Mouse (Mus musculus) neural tube, embryonic 15.5 days (tissue): Measurements from ENCODE around the gene Gch1. TPM values are rescaled to one million over a fixed set of nuclear protein-coding genes. Genes with fewer than 3 reads are reported as not detected.

Experiments
- ATAC-seq: fragments of 200-750 bp; cut with Nextera tagmentation; 2 replicates; pipeline ENCODE4 v1.8.0; 2017; ENCODE audit warnings: mild to moderate bottlenecking, moderate TSS enrichment, moderate library complexity; ENCODE audit not compliant: low FRiP score
- H3K27ac ChIP-seq: fragments of 300-500 bp; sonication (generic); replicated peaks from 2 replicates; pipeline ENCODE4 v1.5.1; 2015; ENCODE audit warnings: mild to moderate bottlenecking, inconsistent platforms
- H3K27me3 ChIP-seq: fragments of 300-500 bp; sonication (generic); replicated peaks from 2 replicates; pipeline ENCODE4 v1.6.1; 2015; ENCODE audit warnings: inconsistent platforms
- H3K36me3 ChIP-seq: fragments of 300-500 bp; sonication (generic); 2 replicates; pipeline ENCODE4 v1.6.1; 2015; ENCODE audit warnings: inconsistent platforms
- H3K4me1 ChIP-seq: fragments of 300-500 bp; sonication (generic); 2 replicates; pipeline ENCODE4 v1.6.1; 2015; ENCODE audit warnings: inconsistent platforms
- H3K4me2 ChIP-seq: fragments of 300-500 bp; sonication (generic); 2 replicates; pipeline ENCODE4 v1.6.1; 2015; ENCODE audit warnings: inconsistent platforms, mild to moderate bottlenecking, moderate library complexity
- H3K4me3 ChIP-seq: fragments of 300-500 bp; sonication (generic); replicated peaks from 2 replicates; pipeline ENCODE4 v1.5.1; 2015; ENCODE audit warnings: mild to moderate bottlenecking, inconsistent platforms
- H3K9ac ChIP-seq: fragments of 300-500 bp; sonication (generic); replicated peaks from 2 replicates; pipeline ENCODE4 v1.6.1; 2015; ENCODE audit warnings: mild to moderate bottlenecking, inconsistent platforms
- H3K9me3 ChIP-seq: fragments of 300-500 bp; sonication (generic); replicated peaks from 2 replicates; pipeline ENCODE4 v1.6.1; 2016; ENCODE audit warnings: inconsistent platforms
- WGBS: fragments of 180-500 bp; shearing (Covaris S2); methylation state at CpG from one replicate; pipeline ENCODE4 v1.1.7; 2015; ENCODE audit warnings: mixed read lengths; 5-methylcytosine and 5-hydroxymethylcytosine counted together
- polyA plus RNA-seq: library from polyadenylated mRNA; unstranded; fragments of >200 nt; fragmentation: Nextera tagmentation; extraction: Ambion mirVana; gene quantifications from 2 replicates; pipeline ENCODE4 v1.2.1, GENCODE M21; 2015

Gene Gch1
- polyA plus RNA-seq, 1 experiment from 2014 or later = 2.5 TPM

DNA sequence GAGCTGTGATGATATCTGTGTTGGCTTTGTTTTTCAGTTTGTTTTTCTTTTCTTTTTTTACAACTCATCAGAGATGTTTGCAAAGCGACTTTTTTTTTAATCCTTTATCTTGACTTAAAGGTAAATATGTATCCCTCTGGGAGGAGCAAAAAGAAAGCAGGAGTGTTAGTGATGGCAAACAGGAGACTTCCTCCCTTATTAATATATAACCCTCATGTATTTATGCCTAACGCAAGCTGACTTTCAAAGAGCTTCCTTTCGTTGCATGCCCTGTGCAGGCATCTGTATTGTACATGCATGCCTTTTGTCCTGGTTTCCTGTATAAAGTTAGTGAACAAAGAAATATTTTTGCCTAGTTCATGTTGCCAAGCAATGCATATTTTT, 84.0 kb downstream of the Gch1 start:
- Histone ChIP-seq H3K4me3 (no peak overlapping the region), H3K9me3 (no peaks in the 10 kb centered on the region), H3K27me3 (no peaks in the 10 kb centered on the region), H3K4me2 (no peak overlapping the region), H3K36me3 (no peaks in the 10 kb centered on the region), H3K27ac (no peak overlapping the region), H3K9ac (no peak overlapping the region), H3K4me1 (no peaks in the 10 kb centered on the region)
- ATAC-seq = no peak
- WGBS = 87% methylated on average over 3 of the region's 3 CpGs

DNA sequence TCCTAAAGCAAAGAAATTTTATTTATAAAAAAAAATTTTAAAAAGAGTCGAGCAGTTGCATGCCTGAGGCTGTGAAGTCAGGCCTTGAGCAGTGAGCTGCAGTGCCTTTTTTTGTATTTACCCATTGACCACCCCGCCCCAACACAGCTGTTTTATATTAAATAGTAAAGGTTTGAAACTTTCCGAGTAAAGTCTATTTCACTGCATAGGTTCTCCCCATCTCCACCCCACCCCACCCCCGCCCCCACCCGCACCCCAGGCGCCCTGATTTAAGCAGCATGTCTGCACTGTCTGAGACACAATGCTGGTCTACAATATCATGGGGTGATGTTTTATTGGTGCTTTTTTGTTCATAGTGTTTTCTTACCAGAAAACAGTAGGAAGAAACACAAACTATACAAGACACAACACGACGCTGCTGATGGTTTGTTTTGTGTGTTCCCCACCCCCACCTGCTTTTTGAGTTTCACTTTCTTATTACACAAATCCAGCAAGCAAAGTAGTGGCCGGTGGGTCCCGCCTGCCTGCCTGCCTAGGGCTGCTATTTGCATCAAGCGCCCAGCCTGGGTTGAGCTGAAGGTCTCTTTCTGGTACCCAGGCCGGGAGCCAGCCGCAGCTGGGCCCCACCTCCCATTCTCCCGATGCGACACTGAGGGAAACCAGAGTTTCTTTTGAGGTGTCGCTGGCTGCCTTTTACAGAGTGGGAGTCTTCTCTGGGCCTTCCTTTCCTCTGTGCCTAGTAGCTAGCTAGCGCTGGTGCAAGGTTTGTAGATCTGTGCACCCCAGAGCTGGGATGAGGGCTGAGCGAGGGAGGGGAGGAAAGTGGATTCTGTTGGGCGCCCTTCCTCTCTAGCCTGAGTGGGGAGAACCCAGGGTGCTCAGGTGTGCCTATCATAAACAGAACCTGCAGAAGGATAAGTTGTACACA, 84.7 kb downstream of the Gch1 start:
- Histone ChIP-seq H3K36me3 (no peaks in the 10 kb centered on the region), H3K4me3 (no peak overlapping the region), H3K9me3 (no peaks in the 10 kb centered on the region), H3K4me2 (peak overlapping the region; percentile 19), H3K9ac (no peak overlapping the region), H3K4me1 (no peaks in the 10 kb centered on the region), H3K27ac (no peak overlapping the region), H3K27me3 (no peaks in the 10 kb centered on the region)
- no peak for ATAC-seq
- 38% methylated on average over 19 of the region's 19 CpGs for WGBS

Other genes starting within 250 kb of the Gch1 start
- 11.5 and 18.4 TPM in 2 replicates for gene Wdhd1, start 87.4 kb upstream of the Gch1 start, polyA plus RNA-seq
- gene Socs4, start 87.5 kb upstream of the Gch1 start, polyA plus RNA-seq = 1.8 and 2.0 TPM in 2 replicates
- 35.6 and 41.6 TPM in 2 replicates for gene Mapk1ip1l, start 108.9 kb upstream of the Gch1 start, polyA plus RNA-seq
- 5.0 and 9.7 TPM in 2 replicates for gene Lgals3, start 178.3 kb upstream of the Gch1 start, polyA plus RNA-seq
- 4.4 and 15.3 TPM in 2 replicates for gene Dlgap5, start 229.0 kb upstream of the Gch1 start, polyA plus RNA-seq